In the genomic region with DNA sequence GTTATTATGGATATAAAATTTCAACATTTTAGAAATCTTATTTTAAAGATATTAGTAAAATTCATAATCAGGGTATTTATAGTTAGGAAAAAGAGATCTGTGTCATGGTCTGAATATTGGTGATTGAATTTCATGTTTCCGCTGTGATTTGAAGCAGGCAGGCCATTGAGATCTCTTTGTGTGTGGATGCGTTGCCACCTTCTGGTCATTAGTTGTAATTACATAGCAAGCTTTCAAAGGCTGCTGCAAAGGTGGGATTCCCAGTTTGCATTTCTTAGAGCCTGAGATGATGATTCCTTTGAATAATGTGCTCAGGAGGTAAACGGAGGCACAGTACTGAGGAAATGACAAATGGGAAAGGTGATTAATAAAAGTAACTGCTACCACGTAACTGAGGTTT, we compare ENCODE assay signal across 10 mouse cellular contexts. TPM values are rescaled to one million over a fixed set of nuclear protein-coding genes. Genes with fewer than 3 reads are reported as not detected.
DNase-seq lines count a peak whose midpoint lies in the region; ATAC-seq and TF ChIP-seq lines count a peak whose summit lies in the region.
"Had no signal": no experiment of that assay in that cellular context is flagged by ENCODE, and none has a peak within 500 bp of the region (broad histone marks: within the 10 kb centered on the region; RNA-seq: fewer than 3 reads in every experiment).

No protein-coding gene starts in this region.

- no peak overlapping the region for H3K9ac ChIP-seq in intestine, embryonic 14.5 days (ENCODE audit: low read length)
- H3K9ac ChIP-seq in intestine, embryonic 16.5 days (ENCODE audit: low read depth, low read length) = no peak overlapping the region
- no peak overlapping the region for H3K9ac ChIP-seq in embryonic facial prominence, embryonic 11.5 days (replicated peaks; ENCODE audit: low read length)
- no peak overlapping the region for H3K9ac ChIP-seq in intestine, embryonic 15.5 days
- H3K9ac ChIP-seq: embryonic facial prominence, embryonic 13.5 days had no signal

- WGBS in intestine, embryonic 14.5 days = 21% methylated on average over 4 of the region's 4 CpGs
- WGBS in intestine, embryonic 16.5 days = 19% methylated on average over 4 of the region's 4 CpGs
- 22% methylated on average over 4 of the region's 4 CpGs for WGBS in embryonic facial prominence, embryonic 11.5 days
- 20% methylated on average over 4 of the region's 4 CpGs for WGBS in intestine, embryonic 15.5 days

- peak; percentile 52 for DNase-seq in intestine, embryonic 14.5 days (ENCODE audit: low spot score)
- no peak for DNase-seq in Patski (ENCODE audit: low read depth, low spot score)
- DNase-seq in embryonic facial prominence, embryonic 11.5 days (ENCODE audit: low spot score) = peak; percentile 62
- DNase-seq in left cerebral cortex, postnatal 4 days = peak; percentile 20
- peak; percentile 16 for DNase-seq in retina, postnatal 7 days (ENCODE audit: low read depth, low spot score)
- DNase-seq in spleen, postnatal 14 days (ENCODE audit: low spot score in 2 of 2) = no peak

- no peak overlapping the region for H3K27ac ChIP-seq in intestine, embryonic 14.5 days (ENCODE audit: low read depth)
- H3K27ac ChIP-seq in intestine, embryonic 16.5 days (ENCODE audit: low read length) = no peak overlapping the region
- H3K27ac ChIP-seq in embryonic facial prominence, embryonic 11.5 days (replicated peaks; ENCODE audit: low read depth, low read length) = no peak overlapping the region
- H3K27ac ChIP-seq in intestine, embryonic 15.5 days = no peak overlapping the region
- H3K27ac ChIP-seq: embryonic facial prominence, embryonic 13.5 days; macrophage had no signal

- intact Hi-C loops in left cerebral cortex, postnatal 4 days (cut with DNase I) = loop anchor here (2.0 kb wide), 2 partner anchors 314 to 438 kb away; no protein-coding TSS in a partner anchor

- H3K4me1 ChIP-seq in intestine, embryonic 14.5 days (replicated peaks; ENCODE audit: control insufficient read depth, insufficient read depth, low read length) = no peaks in the 10 kb centered on the region
- H3K4me1 ChIP-seq in intestine, embryonic 16.5 days (ENCODE audit: control insufficient read depth, insufficient read depth, low read length) = no peaks in the 10 kb centered on the region
- H3K4me1 ChIP-seq in embryonic facial prominence, embryonic 11.5 days (ENCODE audit: control insufficient read depth, insufficient read depth, low read length) = no peaks in the 10 kb centered on the region
- no peaks in the 10 kb centered on the region for H3K4me1 ChIP-seq in intestine, embryonic 15.5 days (replicated peaks)
- H3K4me1 ChIP-seq: embryonic facial prominence, embryonic 13.5 days had no signal

- POLR2A ChIA-PET in Patski (lab: Charles Lee) = no interaction called here

- CTCF ChIA-PET in Patski (lab: Charles Lee) = interaction anchor here (1.5 kb wide), 1 partner anchor 438 kb away, joined by 9 read pairs; no protein-coding TSS in a partner anchor

- no peak overlapping the region for H3K4me2 ChIP-seq in intestine, embryonic 14.5 days (ENCODE audit: low read length)
- H3K4me2 ChIP-seq in intestine, embryonic 16.5 days (ENCODE audit: low read depth, low read length) = no peak overlapping the region
- no peak overlapping the region for H3K4me2 ChIP-seq in embryonic facial prominence, embryonic 11.5 days (ENCODE audit: low read depth, low read length)
- H3K4me2 ChIP-seq in intestine, embryonic 15.5 days (replicated peaks) = no peak overlapping the region
- H3K4me2 ChIP-seq: embryonic facial prominence, embryonic 13.5 days had no signal

- H3K9me3 ChIP-seq in intestine, embryonic 14.5 days (ENCODE audit: control insufficient read depth, low read length) = no peaks in the 10 kb centered on the region
- no peaks in the 10 kb centered on the region for H3K9me3 ChIP-seq in intestine, embryonic 16.5 days (ENCODE audit: control insufficient read depth, low read length)
- H3K9me3 ChIP-seq in embryonic facial prominence, embryonic 11.5 days (replicated peaks; ENCODE audit: control insufficient read depth, low read length) = no peaks in the 10 kb centered on the region
- no peaks in the 10 kb centered on the region for H3K9me3 ChIP-seq in intestine, embryonic 15.5 days
- H3K9me3 ChIP-seq: embryonic facial prominence, embryonic 13.5 days had no signal

- in situ Hi-C loops in Patski (cut with MboI; ENCODE audit: low pct_unique_long_range_greater_than_20kb) = loop anchor here (5.0 to 10.0 kb wide), 3 partner anchors 316 to 539 kb away; no protein-coding TSS in a partner anchor

- TF ChIP-seq CTCF in Patski (IDR thresholded peaks at IDR 0.05) = peak; percentile 84

- no peak for ATAC-seq in intestine, embryonic 14.5 days (replicated peaks; ENCODE audit: low FRiP score, low TSS enrichment, low read depth)
- no peak for ATAC-seq in intestine, embryonic 16.5 days
- no peak for ATAC-seq in Patski
- no peak for ATAC-seq in embryonic facial prominence, embryonic 11.5 days (replicated peaks; ENCODE audit: insufficient number of reproducible peaks, low FRiP score, low TSS enrichment, low read depth)
- peak; percentile 53 for ATAC-seq in intestine, embryonic 15.5 days

- H3K36me3 ChIP-seq in intestine, embryonic 14.5 days (ENCODE audit: control insufficient read depth, insufficient read depth, low read length) = no peaks in the 10 kb centered on the region
- no peaks in the 10 kb centered on the region for H3K36me3 ChIP-seq in intestine, embryonic 16.5 days (ENCODE audit: control insufficient read depth, insufficient read depth, low read length)
- no peaks in the 10 kb centered on the region for H3K36me3 ChIP-seq in embryonic facial prominence, embryonic 11.5 days (replicated peaks; ENCODE audit: control insufficient read depth, insufficient read depth, low read depth, low read length)
- H3K36me3 ChIP-seq in intestine, embryonic 15.5 days = no peaks in the 10 kb centered on the region
- H3K36me3 ChIP-seq: embryonic facial prominence, embryonic 13.5 days had no signal

- H3K4me3 ChIP-seq in intestine, embryonic 14.5 days (ENCODE audit: low read depth, low read length) = no peak overlapping the region
- H3K4me3 ChIP-seq in intestine, embryonic 16.5 days (ENCODE audit: low read length) = no peak overlapping the region
- H3K4me3 ChIP-seq in embryonic facial prominence, embryonic 11.5 days (ENCODE audit: low read depth, low read length) = no peak overlapping the region
- H3K4me3 ChIP-seq in intestine, embryonic 15.5 days (replicated peaks) = no peak overlapping the region
- H3K4me3 ChIP-seq: embryonic facial prominence, embryonic 13.5 days had no signal

- H3K27me3 ChIP-seq in intestine, embryonic 14.5 days (replicated peaks; ENCODE audit: control insufficient read depth, insufficient read depth, low read length) = no peaks in the 10 kb centered on the region
- no peaks in the 10 kb centered on the region for H3K27me3 ChIP-seq in intestine, embryonic 16.5 days (replicated peaks; ENCODE audit: control insufficient read depth, insufficient read depth, low read length)
- peaks cover 5% of the 10 kb centered on the region for H3K27me3 ChIP-seq in Patski
- no peaks in the 10 kb centered on the region for H3K27me3 ChIP-seq in embryonic facial prominence, embryonic 11.5 days (ENCODE audit: control insufficient read depth, insufficient read depth, low read length)
- H3K27me3 ChIP-seq in intestine, embryonic 15.5 days (replicated peaks) = no peaks in the 10 kb centered on the region
- H3K27me3 ChIP-seq: embryonic facial prominence, embryonic 13.5 days had no signal

RNA-seq across cellular contexts. Expression of gene Olfr996, which starts 17.8 kb away (rescaled TPM):
- polyA plus RNA-seq in intestine, embryonic 14.5 days (2014; fragmentation: Nextera tagmentation; extraction: Ambion mirVana) = not detected in 2 replicates
- not detected in 2 replicates for polyA plus RNA-seq in intestine, embryonic 16.5 days (2015; fragmentation: Nextera tagmentation; extraction: Ambion mirVana)
- not detected for polyA plus RNA-seq in Patski (2021)
- polyA plus RNA-seq in embryonic facial prominence, embryonic 11.5 days (2014; fragmentation: Nextera tagmentation; extraction: Ambion mirVana) = not detected in 2 replicates
- polyA plus RNA-seq in intestine, embryonic 15.5 days (2015; fragmentation: Nextera tagmentation; extraction: Ambion mirVana) = not detected in 2 replicates
- total RNA-seq in left cerebral cortex, postnatal 4 days (2021) = not detected
- polyA plus RNA-seq: embryonic facial prominence, embryonic 13.5 days; macrophage had no signal

RNA-seq across cellular contexts. Expression of gene Olfr998, which starts 27.6 kb away (rescaled TPM):
- polyA plus RNA-seq in intestine, embryonic 14.5 days (2014; fragmentation: Nextera tagmentation; extraction: Ambion mirVana) = not detected in 2 replicates
- polyA plus RNA-seq in intestine, embryonic 16.5 days (2015; fragmentation: Nextera tagmentation; extraction: Ambion mirVana) = not detected in 2 replicates
- not detected for polyA plus RNA-seq in Patski (2021)
- polyA plus RNA-seq in embryonic facial prominence, embryonic 11.5 days (2014; fragmentation: Nextera tagmentation; extraction: Ambion mirVana) = not detected in 2 replicates
- polyA plus RNA-seq in intestine, embryonic 15.5 days (2015; fragmentation: Nextera tagmentation; extraction: Ambion mirVana) = not detected in 2 replicates
- total RNA-seq in left cerebral cortex, postnatal 4 days (2021) = not detected
- polyA plus RNA-seq: embryonic facial prominence, embryonic 13.5 days; macrophage had no signal

RNA-seq across cellular contexts. Expression of gene 4833423E24Rik, which starts 42.4 kb away (rescaled TPM):
- polyA plus RNA-seq in intestine, embryonic 14.5 days (2014; fragmentation: Nextera tagmentation; extraction: Ambion mirVana) = not detected in 2 replicates
- polyA plus RNA-seq in intestine, embryonic 16.5 days (2015; fragmentation: Nextera tagmentation; extraction: Ambion mirVana) = 0.09 TPM in 1 of 2 replicates, not detected in the other
- not detected for polyA plus RNA-seq in Patski (2021)
- not detected in 2 replicates for polyA plus RNA-seq in embryonic facial prominence, embryonic 11.5 days (2014; fragmentation: Nextera tagmentation; extraction: Ambion mirVana)
- 0.06 and 0.10 TPM in 2 replicates for polyA plus RNA-seq in intestine, embryonic 15.5 days (2015; fragmentation: Nextera tagmentation; extraction: Ambion mirVana)
- total RNA-seq in left cerebral cortex, postnatal 4 days (2021) = under 1 TPM; 0.24 to 0.38 TPM
- polyA plus RNA-seq: macrophage had no signal

RNA-seq across cellular contexts. Expression of gene Olfr1000, which starts 50.5 kb away (rescaled TPM):
- not detected in 2 replicates for polyA plus RNA-seq in intestine, embryonic 14.5 days (2014; fragmentation: Nextera tagmentation; extraction: Ambion mirVana)
- not detected in 2 replicates for polyA plus RNA-seq in intestine, embryonic 16.5 days (2015; fragmentation: Nextera tagmentation; extraction: Ambion mirVana)
- not detected for polyA plus RNA-seq in Patski (2021)
- not detected in 2 replicates for polyA plus RNA-seq in embryonic facial prominence, embryonic 11.5 days (2014; fragmentation: Nextera tagmentation; extraction: Ambion mirVana)
- polyA plus RNA-seq in intestine, embryonic 15.5 days (2015; fragmentation: Nextera tagmentation; extraction: Ambion mirVana) = not detected in 2 replicates
- total RNA-seq in left cerebral cortex, postnatal 4 days (2021) = not detected
- polyA plus RNA-seq: embryonic facial prominence, embryonic 13.5 days; macrophage had no signal

Comparison
In these comparisons a context has a peak if more than half of its experiments do, and no peak if none do; other contexts are left out.
1. DNase-seq: peak in intestine, embryonic 14.5 days (single experiment), embryonic facial prominence, embryonic 11.5 days (single experiment), left cerebral cortex, postnatal 4 days (single experiment) and retina, postnatal 7 days (single experiment); none in Patski (single experiment) and spleen, postnatal 14 days (0 of 2).